Mouse (Mus musculus) stomach, postnatal 0 days (tissue): ENCODE measurements at regions not wholly inside any gene's neighbourhood (a gene's known extent, or its start where the extent isn't known, plus 50 kb on each side); places are given as distances from the start of the nearest gene placed in this dataset.
"Not testable (repeated sequence)": the region's sequence is repeated elsewhere in the genome, so short reads cannot be mapped to it uniquely, and the experiment has no call there.

Source experiments
- CTCF ChIP-seq: IDR thresholded peaks from 2 replicates; pipeline ENCODE4 v1.5.1; 2016; ENCODE audit warnings: antibody characterized with exemption, low read depth, mild to moderate bottlenecking, moderate library complexity
- EP300 ChIP-seq: optimal IDR thresholded peaks from 2 replicates; pipeline ENCODE3; 2016; ENCODE audit warnings: antibody characterized with exemption

DNA sequence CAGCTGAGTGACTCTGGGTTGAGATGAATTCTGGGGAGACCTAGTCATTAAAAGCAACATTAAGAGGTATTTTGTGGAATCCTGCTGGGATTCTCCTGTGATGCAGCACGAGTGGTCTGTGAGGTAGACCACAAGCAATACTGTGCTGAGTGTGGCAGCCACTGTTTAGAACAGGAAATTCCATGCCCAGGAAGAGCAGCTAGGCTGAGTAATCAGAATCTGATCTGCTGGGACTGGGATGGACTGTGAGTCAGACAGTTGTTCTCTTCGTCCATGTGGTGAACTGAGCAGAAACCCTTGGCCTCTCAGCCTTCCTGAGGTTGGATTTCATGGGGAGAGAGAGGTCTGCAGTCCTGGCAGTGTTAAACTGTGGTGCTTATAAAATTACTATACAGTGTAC, 92.0 kb upstream of the Zfp808 start:
- TF ChIP-seq CTCF, EP300: not testable (repeated sequence)
